Mouse (Mus musculus) frontal cortex, adult (tissue): ENCODE data around the gene Gm15217.

Source experiments
- ATAC-seq: cut with Nextera tagmentation; 2 replicates; pipeline ENCODE4 v1.9.2; 2017; ENCODE audit warnings: mild to moderate bottlenecking, moderate library complexity, mixed read lengths; ENCODE audit not compliant: low TSS enrichment

Gene Gm15217

DNA sequence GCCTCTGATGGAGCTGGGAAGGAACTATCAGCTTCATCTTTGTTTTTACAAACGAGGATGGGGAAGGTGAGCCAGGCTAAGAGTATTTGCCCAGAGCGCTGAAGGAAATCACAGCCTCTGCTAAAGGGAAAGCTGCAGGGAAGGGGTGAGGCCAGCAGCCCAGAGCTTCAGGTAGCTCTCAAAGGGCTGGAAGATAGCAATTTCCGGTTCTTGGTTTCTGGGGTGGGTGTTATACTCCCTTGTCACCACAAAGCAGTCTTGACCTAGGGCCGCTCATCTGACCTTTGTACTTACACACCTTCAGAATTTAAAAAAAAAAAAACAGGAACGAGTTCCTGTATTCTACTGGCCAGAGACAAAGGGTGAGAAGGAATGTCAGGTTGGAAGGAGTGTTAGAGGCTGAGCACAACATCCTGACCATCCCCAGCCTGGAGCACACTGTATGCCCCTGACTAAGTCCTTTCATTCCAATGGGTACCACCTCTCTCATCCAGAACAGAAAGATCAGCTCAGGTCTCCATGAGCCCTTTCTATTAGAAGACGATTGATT lies 12.5 kb downstream of the Gm15217 start:
- no peak for ATAC-seq

DNA sequence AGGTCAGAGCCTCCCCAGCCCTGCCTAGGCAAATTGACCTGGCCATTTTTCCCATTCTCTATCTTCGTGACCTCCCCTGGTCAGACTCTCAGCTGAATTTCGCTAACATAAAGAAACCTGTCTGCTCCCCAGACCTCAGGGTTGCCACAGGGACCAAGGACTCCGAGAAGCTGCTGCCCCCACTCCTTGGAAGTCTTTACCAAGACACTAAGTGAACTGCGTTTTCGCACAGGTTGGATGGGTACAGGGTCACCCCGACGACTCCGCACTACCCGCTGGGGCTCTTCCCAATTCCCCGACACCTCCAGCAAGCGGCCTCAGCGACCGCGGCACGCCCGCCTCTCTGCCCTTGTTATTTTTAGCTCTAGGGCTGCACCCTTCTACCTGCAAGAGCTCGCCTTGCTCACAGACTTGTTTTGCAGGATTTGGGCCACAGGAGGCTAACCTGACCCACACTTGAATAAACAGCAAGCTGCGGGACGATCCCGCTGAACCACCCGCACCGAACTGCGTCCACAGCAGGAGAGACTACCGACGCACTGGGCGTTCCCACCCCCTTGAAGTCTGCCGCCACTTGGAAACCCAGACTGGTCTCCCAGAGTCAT lies 19.0 kb downstream of the Gm15217 start:
- ATAC-seq: no peak

- ATAC-seq: no peak
Measured at GRCm38 (mm10) chr14:46399925-46400324, 20.7 kb downstream of the Gm15217 start.

- no peak for ATAC-seq
Measured at GRCm38 (mm10) chr14:46408319-46408718, 29.1 kb downstream of the Gm15217 start.

DNA sequence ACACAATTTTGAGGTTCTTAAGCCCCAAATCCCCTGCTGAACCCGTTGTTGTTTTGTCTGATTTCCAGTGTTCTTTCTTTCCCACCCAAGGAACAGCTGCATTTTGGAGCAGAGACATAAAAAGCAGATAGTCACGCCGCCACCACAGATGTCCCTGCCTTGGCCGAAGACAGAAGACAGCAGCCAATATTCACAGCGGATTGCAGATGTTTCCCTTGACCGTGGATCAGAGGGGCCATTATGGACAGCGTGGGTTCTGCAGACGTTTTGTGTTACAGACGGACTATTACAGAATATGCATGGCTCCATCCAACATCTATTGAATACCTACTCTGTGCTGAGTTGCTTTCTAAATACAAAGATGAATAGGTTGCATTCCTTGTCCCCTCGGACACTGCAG lies 29.8 kb downstream of the Gm15217 start:
- peak; percentile 27; the same call in 1 of the 2 replicates for ATAC-seq

DNA sequence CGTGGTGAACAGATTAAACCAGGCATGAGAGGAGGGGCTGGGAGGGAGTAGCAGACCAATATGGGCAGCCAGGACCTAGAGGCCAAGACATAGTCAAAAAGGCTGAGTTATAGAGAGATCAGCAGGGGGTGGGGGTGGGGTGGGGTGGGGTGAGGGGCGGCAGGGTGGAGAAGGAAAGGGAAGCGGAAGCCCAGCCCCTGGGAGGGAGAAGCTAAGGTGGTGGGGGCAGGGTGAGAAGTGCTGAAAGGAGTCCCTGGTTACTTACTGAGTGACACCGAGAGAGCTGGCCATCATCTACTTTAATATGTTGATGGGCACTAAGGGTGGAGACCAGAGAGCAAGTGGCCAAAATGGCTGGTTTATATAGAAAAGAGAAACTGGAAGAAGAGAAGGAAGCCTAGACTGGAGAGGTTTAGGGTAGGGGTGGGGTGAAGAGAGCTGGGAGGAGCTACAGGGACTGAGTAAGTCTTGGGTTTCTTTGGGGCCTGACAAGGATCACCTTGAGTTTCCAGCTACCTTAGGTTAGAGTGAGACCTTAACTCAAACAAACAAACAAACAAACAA lies 31.4 kb downstream of the Gm15217 start:
- ATAC-seq: no peak

DNA sequence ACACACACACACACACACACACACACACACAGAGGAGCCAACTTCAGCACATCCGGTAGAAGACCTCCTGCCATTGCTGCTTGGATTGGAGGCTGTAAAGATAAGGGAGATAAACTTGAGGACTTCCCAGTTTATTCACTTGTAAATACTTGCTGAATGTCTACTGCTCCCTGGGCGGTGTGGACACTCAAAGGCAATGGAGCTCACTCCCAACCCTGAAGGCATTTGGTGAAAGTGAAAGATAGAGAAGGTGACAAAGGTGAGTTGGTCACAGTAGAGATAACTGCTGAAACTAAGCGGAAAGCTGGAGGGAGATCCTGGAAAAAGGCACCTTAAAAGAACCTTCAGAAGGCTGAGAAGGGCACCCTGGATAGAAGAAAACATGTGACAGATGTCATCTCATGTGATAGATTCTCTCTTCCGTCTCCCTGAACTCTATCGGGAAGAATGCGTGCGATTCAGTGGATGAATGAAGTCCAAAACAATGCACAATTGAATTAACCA lies 33.3 kb downstream of the Gm15217 start:
- no peak for ATAC-seq

- no peak for ATAC-seq
Measured at GRCm38 (mm10) chr14:46418371-46419097, 39.3 kb downstream of the Gm15217 start.

DNA sequence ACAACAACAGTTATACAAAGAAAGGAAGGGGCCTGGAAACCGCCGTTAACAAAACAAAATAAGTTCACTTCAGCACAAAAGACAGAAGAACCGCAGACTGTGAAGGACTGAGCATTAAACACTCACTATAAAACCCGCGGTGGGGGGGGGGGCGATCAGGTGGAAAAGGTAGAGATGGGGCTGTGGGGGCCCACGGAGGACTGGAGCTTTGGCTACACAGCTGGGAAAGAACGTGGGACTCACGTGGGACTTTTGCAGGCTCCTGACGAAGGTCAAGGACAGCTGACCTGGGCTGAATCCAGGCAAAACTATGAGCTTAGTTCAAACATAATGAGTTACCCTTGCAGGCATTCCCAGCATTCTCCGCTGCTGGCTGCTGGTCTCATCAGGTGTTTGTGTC lies 40.1 kb downstream of the Gm15217 start:
- no peak for ATAC-seq

- no peak for ATAC-seq
Measured at GRCm38 (mm10) chr14:46421823-46422222, 42.6 kb downstream of the Gm15217 start.

DNA sequence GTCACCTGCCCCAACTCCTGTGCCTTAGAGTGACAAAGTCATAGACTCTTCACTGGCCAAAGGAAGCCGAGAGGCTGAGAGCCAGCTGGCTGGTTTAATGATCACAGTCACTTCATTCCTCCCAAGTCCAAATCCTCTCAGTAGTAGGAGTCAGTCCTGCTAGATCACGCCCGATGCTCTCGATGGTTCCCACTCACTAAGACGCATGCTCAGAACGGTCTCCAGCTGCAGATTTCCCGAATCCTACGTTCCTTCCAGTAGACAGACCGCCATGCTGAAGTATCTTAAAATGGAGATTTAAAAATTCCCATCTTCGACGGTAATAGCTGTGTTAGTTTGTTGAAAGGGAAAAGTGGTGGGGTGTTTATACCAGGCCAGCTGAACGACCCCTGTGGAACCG lies 48.0 kb downstream of the Gm15217 start:
- no peak for ATAC-seq

DNA sequence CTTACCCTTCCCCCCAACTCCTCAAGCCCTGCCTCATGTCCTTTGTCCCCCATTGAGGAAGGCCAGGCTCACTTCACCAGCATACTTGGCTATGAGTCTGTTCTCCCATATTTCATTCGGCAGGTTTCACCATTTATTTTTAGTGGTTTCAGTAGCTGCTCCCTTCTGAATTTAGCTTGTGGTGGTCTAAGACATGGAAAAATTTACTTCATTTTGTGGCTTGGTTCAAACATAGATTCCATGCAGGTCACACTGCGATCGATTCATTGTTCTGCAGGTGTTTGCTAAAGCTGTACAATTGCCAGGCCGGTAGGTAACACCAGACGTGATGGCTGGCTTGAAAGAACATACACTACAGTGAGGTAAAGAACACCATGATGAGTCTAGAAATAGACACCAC lies 51.0 kb downstream of the Gm15217 start:
- ATAC-seq: no peak
